Mouse (Mus musculus): ENCODE data around the gene Paqr7.

GRCm38 (mm10) chr4:134532928-134533327, 36.4 kb downstream of the Paqr7 start:
- TF ChIP-seq CTCF (IDR thresholded peaks at IDR 0.05; ENCODE audit: borderline replicate concordance, control insufficient read depth, extremely low read depth, insufficient read depth, low read length, poor library complexity) (no peak), POLR2A (IDR thresholded peaks at IDR 0.05; ENCODE audit: control insufficient read depth, extremely low read depth, insufficient read depth, low read length, poor library complexity) (no peak)
